Mouse (Mus musculus): ENCODE measurements around the gene P2ry1.
A peak's percentile ranks its signal among the peaks of the same experiment; 100 is the strongest.

The P2ry1 gene

GRCm38 (mm10) chr3:61002587-61003501 lies at the start of gene P2ry1:
Gene P2ry1 (plus strand): TSS chr3:61002795.
- peak; percentile 60 to 65 for DNase-seq (ENCODE audit: low spot score in 2 of 2)

GRCm38 (mm10) chr3:60953199-60953736 lies 49.3 kb upstream of the P2ry1 start:
- no peak for DNase-seq (ENCODE audit: low spot score in 2 of 2)

- DNase-seq (ENCODE audit: low spot score in 2 of 2): no peak
Measured at GRCm38 (mm10) chr3:60954073-60954472, 48.5 kb upstream of the P2ry1 start.

- DNase-seq (ENCODE audit: low spot score in 2 of 2): no peak
Measured at GRCm38 (mm10) chr3:60958769-60959168, 43.8 kb upstream of the P2ry1 start.

GRCm38 (mm10) chr3:60965137-60965536 lies 37.5 kb upstream of the P2ry1 start:
- DNase-seq (ENCODE audit: low spot score in 2 of 2): no peak

GRCm38 (mm10) chr3:60974944-60975343 lies 27.7 kb upstream of the P2ry1 start:
- DNase-seq (ENCODE audit: low spot score in 2 of 2): no peak

- DNase-seq (ENCODE audit: low spot score in 2 of 2): no peak
Measured at GRCm38 (mm10) chr3:60982109-60982508, 20.5 kb upstream of the P2ry1 start.

- DNase-seq (ENCODE audit: low spot score in 2 of 2): no peak
Measured at GRCm38 (mm10) chr3:60998064-60998463, 4.5 kb upstream of the P2ry1 start.

- no peak for DNase-seq (ENCODE audit: low spot score in 2 of 2)
Measured at GRCm38 (mm10) chr3:60999715-61000114, 2.9 kb upstream of the P2ry1 start.

- no peak for DNase-seq (ENCODE audit: low spot score in 2 of 2)
Measured at GRCm38 (mm10) chr3:61000747-61001146, 1.8 kb upstream of the P2ry1 start.

GRCm38 (mm10) chr3:61001852-61002586 lies 576 bp upstream of the P2ry1 start:
- DNase-seq (ENCODE audit: low spot score in 2 of 2): peak in 1 of 2 experiments; percentile 9

GRCm38 (mm10) chr3:61004611-61005010 lies 2.0 kb downstream of the P2ry1 start:
- no peak for DNase-seq (ENCODE audit: low spot score in 2 of 2)

GRCm38 (mm10) chr3:61011660-61012059 lies 9.1 kb downstream of the P2ry1 start:
- no peak for DNase-seq (ENCODE audit: low spot score in 2 of 2)

GRCm38 (mm10) chr3:61012550-61012949 lies 10.0 kb downstream of the P2ry1 start:
- no peak for DNase-seq (ENCODE audit: low spot score in 2 of 2)

GRCm38 (mm10) chr3:61016733-61017132 lies 14.1 kb downstream of the P2ry1 start:
- DNase-seq (ENCODE audit: low spot score in 2 of 2): no peak

GRCm38 (mm10) chr3:61032100-61032499 lies 29.5 kb downstream of the P2ry1 start:
- no peak for DNase-seq (ENCODE audit: low spot score in 2 of 2)

- DNase-seq (ENCODE audit: low spot score in 2 of 2): no peak
Measured at GRCm38 (mm10) chr3:61035633-61036032, 33.0 kb downstream of the P2ry1 start.

- no peak for DNase-seq (ENCODE audit: low spot score in 2 of 2)
Measured at GRCm38 (mm10) chr3:61039916-61040315, 37.3 kb downstream of the P2ry1 start.

- no peak for DNase-seq (ENCODE audit: low spot score in 2 of 2)
Measured at GRCm38 (mm10) chr3:61049976-61050672, 47.5 kb downstream of the P2ry1 start.

Data from thymus, postnatal 10 days (tissue).